Mouse (Mus musculus) heart, adult 8-10 months (tissue): ENCODE data around the gene Trim39. TPM values are rescaled to one million over a fixed set of nuclear protein-coding genes. Genes with fewer than 3 reads are reported as not detected.

ENCODE experiments used
- DNase-seq: peaks from one replicate; pipeline ENCODE4 v3.0.0; 2022; ENCODE audit warnings: low spot score
- total RNA-seq, 4 experiments: library from RNA; stranded (reverse); gene quantifications; 2 replicates each; pipeline ENCODE4 v1.2.4; 2022

The Trim39 gene
- total RNA-seq: 1 to 10 TPM; 6.3 to 7.1 (median 6.9) TPM

- DNase-seq: peak; percentile 84
Observed at GRCm38 (mm10) chr17:36271586-36272256, at the start of gene Trim39. Gene Trim39, minus strand, starts transcription at chr17:36272247.

GRCm38 (mm10) chr17:36315689-36316253, 43.7 kb upstream of the Trim39 start:
- DNase-seq: no peak

GRCm38 (mm10) chr17:36315041-36315688, 43.1 kb upstream of the Trim39 start:
- DNase-seq: peak; percentile 24

GRCm38 (mm10) chr17:36314511-36314910, 42.5 kb upstream of the Trim39 start:
- no peak for DNase-seq

GRCm38 (mm10) chr17:36309293-36309692, 37.2 kb upstream of the Trim39 start:
- no peak for DNase-seq

GRCm38 (mm10) chr17:36308855-36309254, 36.8 kb upstream of the Trim39 start:
- DNase-seq: peak; percentile 68

GRCm38 (mm10) chr17:36286390-36286789, 14.3 kb upstream of the Trim39 start, which contains the start of gene H2-M10.2:
Gene H2-M10.2, minus strand, starts transcription at chr17:36286490.
- DNase-seq: no peak

GRCm38 (mm10) chr17:36281521-36282245, 9.6 kb upstream of the Trim39 start:
- DNase-seq: no peak

- no peak for DNase-seq
Observed at GRCm38 (mm10) chr17:36274776-36275175, 2.7 kb upstream of the Trim39 start.

GRCm38 (mm10) chr17:36273796-36274195, 1.7 kb upstream of the Trim39 start:
- DNase-seq: no peak

- DNase-seq: no peak
Observed at GRCm38 (mm10) chr17:36272643-36273366, 758 bp upstream of the Trim39 start.

- DNase-seq: peak; percentile 88
Observed at GRCm38 (mm10) chr17:36270956-36271585, 976 bp downstream of the Trim39 start.

GRCm38 (mm10) chr17:36265834-36266233, 6.2 kb downstream of the Trim39 start:
- no peak for DNase-seq

GRCm38 (mm10) chr17:36264273-36264925, 7.6 kb downstream of the Trim39 start:
- DNase-seq: no peak

GRCm38 (mm10) chr17:36261511-36262166, 10.4 kb downstream of the Trim39 start:
- no peak for DNase-seq

- no peak for DNase-seq
Observed at GRCm38 (mm10) chr17:36257969-36258368, 14.1 kb downstream of the Trim39 start, which contains the start of gene Rpp21. Gene Rpp21, minus strand, starts transcription at chr17:36258069.

- peak; percentile 79 for DNase-seq
Observed at GRCm38 (mm10) chr17:36257241-36257947, 14.7 kb downstream of the Trim39 start.

- DNase-seq: no peak
Observed at GRCm38 (mm10) chr17:36253087-36253600, 18.9 kb downstream of the Trim39 start.
